Mouse (Mus musculus) MEL (cell line): ENCODE results near the gene Arhgef33.

Experiments
- BHLHE40 ChIP-seq: IDR thresholded peaks from 2 replicates; pipeline ENCODE4 v1.6.1; 2012; ENCODE audit warnings: low read depth, mild to moderate bottlenecking, inconsistent platforms, low read length, improper control_type of control experiment, borderline replicate concordance
- CTCF ChIP-seq, 3 experiments: IDR thresholded peaks in 2 of 3; conservative IDR thresholded peaks in 1 of 3; 2 replicates each; pipeline ENCODE4 v1.5.1; 2011 to 2012; ENCODE audit warnings: low read length in 3 of 3, low read depth in 2 of 3, mild to moderate bottlenecking in 2 of 3, improper control_type of control experiment in 1 of 3, inconsistent platforms in 1 of 3, mixed read lengths in 1 of 3, moderate library complexity in 1 of 3; ENCODE audit not compliant: control insufficient read depth in 1 of 3, insufficient read depth in 1 of 3, poor library complexity in 1 of 3, severe bottlenecking in 1 of 3
- EP300 ChIP-seq, 2 experiments: IDR thresholded peaks; 2 replicates each; pipeline ENCODE4 v1.6.1; 2011; ENCODE audit warnings: improper control_type of control experiment in 2 of 2, low read length in 2 of 2, low read depth in 1 of 2, mild to moderate bottlenecking in 1 of 2
- MAX ChIP-seq: IDR thresholded peaks from 2 replicates; pipeline ENCODE4 v1.6.1; 2011; ENCODE audit warnings: low read length, improper control_type of control experiment
- MXI1 ChIP-seq: IDR thresholded peaks from 2 replicates; pipeline ENCODE4 v1.6.1; 2011; ENCODE audit warnings: mild to moderate bottlenecking, low read depth, low read length, improper control_type of control experiment
- MYC ChIP-seq: IDR thresholded peaks from 2 replicates; pipeline ENCODE4 v1.6.1; 2011; ENCODE audit warnings: low read depth, mild to moderate bottlenecking, low read length, improper control_type of control experiment, moderate library complexity
- NELFE ChIP-seq: IDR thresholded peaks from 2 replicates; pipeline ENCODE4 v1.6.1; 2011; ENCODE audit warnings: low read depth, low read length, improper control_type of control experiment
- POLR2A ChIP-seq, 2 experiments: IDR thresholded peaks; 2 replicates each; pipeline ENCODE4 v1.6.1; 2011 to 2012; ENCODE audit warnings: low read length in 2 of 2, mild to moderate bottlenecking in 2 of 2, control low read depth in 1 of 2, improper control_type of control experiment in 1 of 2, low read depth in 1 of 2, moderate library complexity in 1 of 2; ENCODE audit not compliant: control insufficient read depth in 1 of 2, insufficient read depth in 1 of 2, poor library complexity in 1 of 2
- POLR2AphosphoS5 ChIP-seq: IDR thresholded peaks from 2 replicates; pipeline ENCODE4 v1.6.1; 2012; ENCODE audit warnings: low read depth, borderline replicate concordance, mild to moderate bottlenecking, inconsistent platforms, low read length, moderate library complexity, mixed read lengths
- SMC3 ChIP-seq: IDR thresholded peaks from 2 replicates; pipeline ENCODE4 v1.6.1; 2011; ENCODE audit warnings: low read depth, low read length, improper control_type of control experiment
- TAL1 ChIP-seq: IDR thresholded peaks from 2 replicates; pipeline ENCODE4 v1.6.1; 2012; ENCODE audit warnings: mild to moderate bottlenecking, inconsistent platforms, low read length, moderate library complexity, mixed read lengths
- UBTF ChIP-seq: IDR thresholded peaks from 2 replicates; pipeline ENCODE4 v1.6.1; 2012; ENCODE audit warnings: low read depth, mild to moderate bottlenecking, inconsistent platforms, low read length, improper control_type of control experiment, moderate library complexity, borderline replicate concordance; ENCODE audit not compliant: insufficient read depth
- ZMIZ1 ChIP-seq: IDR thresholded peaks from 2 replicates; pipeline ENCODE4 v1.6.1; 2012; ENCODE audit warnings: low read depth, mild to moderate bottlenecking, inconsistent platforms, low read length, improper control_type of control experiment, moderate library complexity
- ZNF384 ChIP-seq: IDR thresholded peaks from 2 replicates; pipeline ENCODE4 v1.6.1; 2012; ENCODE audit warnings: low read depth, mild to moderate bottlenecking, inconsistent platforms, low read length, improper control_type of control experiment

DNA sequence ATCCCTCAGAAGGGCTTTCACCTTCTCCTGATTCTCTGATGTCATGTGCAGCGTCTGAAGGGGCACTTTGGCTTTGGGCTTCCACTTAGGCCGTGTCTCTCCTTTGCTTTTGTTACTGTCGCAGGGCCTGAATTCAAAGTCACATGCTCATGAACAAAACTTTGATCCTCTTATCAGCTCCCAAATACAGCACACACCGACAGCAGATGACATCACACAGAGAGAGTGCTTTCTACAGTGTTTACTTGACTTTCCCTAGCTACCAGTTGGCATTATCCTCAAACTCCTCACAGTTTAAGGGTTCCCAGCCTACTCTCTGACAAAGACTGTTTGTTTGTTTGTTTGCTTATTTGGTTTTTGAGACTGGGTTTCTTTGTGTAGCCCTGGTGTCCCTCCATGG is 29.0 kb upstream of the Arhgef33 start:
- TF ChIP-seq CTCF (IDR thresholded peaks at IDR 0.05 in 2 of 3, conservative IDR thresholded peaks at IDR 0.05 in 1 of 3; ENCODE audit: control insufficient read depth in 1 of 3, insufficient read depth in 1 of 3, low read depth in 2 of 3, low read length in 3 of 3, poor library complexity in 1 of 3, severe bottlenecking in 1 of 3) (no peak), MAX (no peak), ZNF384 (no peak), MYC (no peak), EP300 (IDR thresholded peaks at IDR 0.05; ENCODE audit: low read depth in 1 of 2, low read length in 2 of 2) (no peak), MXI1 (no peak), ZMIZ1 (no peak), UBTF (no peak), POLR2A (IDR thresholded peaks at IDR 0.05; ENCODE audit: control insufficient read depth in 1 of 2, insufficient read depth in 1 of 2, low read depth in 1 of 2, low read length in 2 of 2, poor library complexity in 1 of 2) (no peak), NELFE (no peak), TAL1 (no peak), SMC3 (no peak), POLR2AphosphoS5 (no peak), BHLHE40 (no peak)
